Mouse (Mus musculus) cerebellum, adult 8-10 months (tissue): ENCODE results near the gene Igbp1.

Experiments
- DNase-seq: peaks from one replicate; pipeline ENCODE4 v3.0.0; 2022

The Igbp1 gene

GRCm38 (mm10) chrX:100494068-100494978, at the start of gene Igbp1:
Gene Igbp1, plus strand, starts transcription at chrX:100494291.
- DNase-seq, result peak; percentile 55

- DNase-seq, result no peak
Measured at GRCm38 (mm10) chrX:100468047-100468446, 26.0 kb upstream of the Igbp1 start.

DNA sequence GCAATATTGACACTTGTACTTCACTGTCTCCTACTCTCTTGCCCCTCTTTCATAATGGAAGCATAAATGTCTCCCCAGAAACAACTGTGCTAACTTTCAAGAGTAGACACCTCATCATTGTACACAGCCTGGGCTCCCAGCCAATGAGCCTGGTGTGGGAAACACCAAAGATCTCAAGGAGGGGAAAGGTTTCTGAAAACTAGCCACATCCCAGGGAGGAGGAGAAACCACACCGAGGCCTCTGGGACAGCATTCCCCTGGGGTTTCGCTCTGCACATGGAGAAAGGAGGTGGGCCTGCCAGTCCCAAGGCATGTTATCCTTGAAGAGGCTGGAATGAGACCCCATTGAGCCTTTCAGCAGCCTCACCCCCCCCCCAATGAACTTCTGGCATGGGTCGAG, 24.0 kb upstream of the Igbp1 start:
- DNase-seq, result no peak

DNA sequence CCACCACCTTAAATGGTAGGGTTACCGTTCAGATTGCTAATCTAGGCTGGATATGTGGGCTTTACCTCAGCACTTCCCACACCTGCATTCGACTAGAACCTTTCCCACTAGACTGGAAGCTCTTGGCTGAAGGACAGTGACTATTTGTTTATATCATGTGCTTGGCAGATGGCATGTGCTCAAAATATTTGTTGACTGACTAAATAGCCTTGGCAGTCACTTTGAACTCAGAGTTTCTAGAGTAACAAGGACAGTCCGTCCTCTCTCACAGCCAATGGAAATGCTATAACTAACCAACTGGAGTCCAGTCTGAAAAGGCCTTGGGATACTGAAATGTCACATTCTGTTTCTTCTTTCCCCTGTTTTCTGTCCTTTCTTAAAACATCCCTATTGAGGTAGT, 22.6 kb upstream of the Igbp1 start:
- no peak for DNase-seq

DNA sequence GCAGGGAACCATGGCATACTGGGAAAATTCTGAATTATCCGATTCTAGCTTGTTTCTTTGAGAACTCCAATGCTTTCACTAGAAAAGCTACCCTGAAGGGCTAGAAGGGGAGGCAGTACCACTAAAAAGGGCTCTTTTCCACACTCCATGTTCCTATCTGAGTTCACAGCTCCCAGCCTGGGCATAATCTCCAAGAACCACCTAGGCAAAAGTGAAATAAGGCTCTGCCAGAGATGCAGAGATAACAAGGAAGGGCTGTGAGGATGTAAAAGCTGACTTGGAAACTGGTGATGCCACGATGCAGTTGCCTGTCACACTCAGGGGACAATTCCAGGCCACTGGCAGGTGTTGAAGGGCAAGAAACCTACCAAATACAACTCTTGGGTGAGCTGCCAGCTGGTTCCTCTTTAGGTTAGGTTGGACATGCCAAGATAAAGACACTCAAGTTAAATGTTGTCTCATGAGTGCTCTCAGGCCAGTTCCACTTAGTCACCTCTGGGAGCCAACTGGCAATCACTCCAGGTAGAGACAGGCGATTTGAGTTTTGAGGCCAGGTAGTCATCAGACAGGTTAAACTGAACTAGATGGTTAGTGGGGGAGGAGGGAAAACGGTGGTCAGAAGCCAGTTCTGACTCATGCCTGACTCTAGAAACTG, 18.4 kb upstream of the Igbp1 start:
- DNase-seq, result no peak

DNA sequence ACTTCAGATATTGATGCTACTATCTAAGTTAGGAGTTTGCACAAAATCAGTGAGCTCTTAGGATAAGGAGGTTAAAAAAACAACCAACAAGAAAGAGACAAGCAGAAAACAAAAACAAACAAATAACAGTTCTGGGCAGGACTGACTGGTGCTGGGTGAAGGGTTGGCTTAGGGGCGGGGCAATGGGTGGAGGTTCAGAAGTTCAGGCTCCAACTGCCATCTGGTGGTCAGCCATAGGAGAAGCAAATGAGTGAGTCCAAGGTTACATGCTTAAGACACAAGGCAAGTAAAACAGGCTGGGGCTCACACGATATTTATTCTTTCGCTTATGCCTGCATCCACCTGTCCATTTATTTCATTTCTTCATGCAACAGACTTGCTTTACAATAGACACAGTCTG, 13.8 kb upstream of the Igbp1 start:
- peak; percentile 29 for DNase-seq

DNA sequence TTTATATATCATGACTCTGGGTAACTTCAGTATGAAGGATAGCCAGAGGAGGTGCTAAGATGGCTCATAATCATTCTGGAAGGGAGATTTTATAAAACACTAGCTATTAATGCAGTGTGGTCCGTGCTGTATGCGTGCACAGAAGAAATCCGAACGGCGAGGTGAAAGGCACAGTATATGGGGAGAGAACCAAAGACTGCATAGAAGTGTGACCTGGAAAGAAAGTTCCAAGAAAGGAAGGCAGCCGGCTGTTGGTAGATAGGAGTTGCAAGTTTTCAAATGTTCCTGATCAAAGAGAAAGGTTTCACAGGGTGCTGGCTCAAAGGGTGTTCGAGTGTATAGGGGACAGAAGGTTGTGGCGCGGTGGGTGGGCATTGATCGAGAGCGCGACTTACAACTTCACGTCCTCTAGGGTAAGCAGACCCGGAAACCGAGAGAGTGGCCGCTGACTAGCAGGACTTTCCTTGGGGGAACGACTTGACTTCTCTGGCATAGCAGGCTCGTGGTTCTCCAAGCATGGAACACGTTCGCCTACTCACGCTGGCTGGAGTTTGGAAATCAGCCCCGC, 507 bp upstream of the Igbp1 start:
- DNase-seq, result no peak

DNA sequence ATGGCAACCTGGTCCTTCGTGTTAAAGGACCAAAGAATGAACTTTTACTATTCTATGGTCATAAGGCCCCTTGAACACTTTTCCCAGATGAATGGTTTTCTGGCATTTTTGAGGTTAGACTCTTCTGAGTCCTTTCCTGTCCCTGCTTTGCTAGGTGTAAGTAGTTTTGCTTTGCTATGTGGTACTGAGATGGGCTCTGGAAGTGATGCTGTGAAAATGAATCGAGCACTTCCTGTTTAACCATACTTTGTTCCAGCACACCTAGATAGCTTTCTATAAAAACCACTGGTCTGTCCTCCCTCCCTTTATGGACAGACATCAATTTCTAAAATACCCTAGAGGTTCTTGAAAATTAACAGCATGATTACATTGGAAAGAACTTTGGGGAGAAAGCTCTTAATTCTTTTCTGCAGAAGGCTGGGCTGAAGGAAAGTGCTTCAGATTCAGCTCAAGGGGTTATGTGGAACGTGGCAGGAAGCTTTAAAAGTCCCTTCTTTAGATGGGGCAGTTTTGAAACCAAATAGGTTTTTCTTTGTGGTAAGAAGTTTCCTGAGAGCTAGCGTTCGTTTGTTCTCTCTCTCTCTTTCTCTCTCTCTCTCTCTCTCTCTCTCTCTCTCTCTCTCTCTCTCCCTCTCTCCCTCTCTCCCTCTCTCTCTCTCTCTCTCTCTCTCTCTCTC, 10.2 kb downstream of the Igbp1 start:
- DNase-seq, result no peak

GRCm38 (mm10) chrX:100508164-100508563, 14.1 kb downstream of the Igbp1 start:
- DNase-seq, result no peak

GRCm38 (mm10) chrX:100509921-100510320, 15.8 kb downstream of the Igbp1 start:
- no peak for DNase-seq

- DNase-seq, result no peak
Measured at GRCm38 (mm10) chrX:100516683-100517082, 22.6 kb downstream of the Igbp1 start.

DNA sequence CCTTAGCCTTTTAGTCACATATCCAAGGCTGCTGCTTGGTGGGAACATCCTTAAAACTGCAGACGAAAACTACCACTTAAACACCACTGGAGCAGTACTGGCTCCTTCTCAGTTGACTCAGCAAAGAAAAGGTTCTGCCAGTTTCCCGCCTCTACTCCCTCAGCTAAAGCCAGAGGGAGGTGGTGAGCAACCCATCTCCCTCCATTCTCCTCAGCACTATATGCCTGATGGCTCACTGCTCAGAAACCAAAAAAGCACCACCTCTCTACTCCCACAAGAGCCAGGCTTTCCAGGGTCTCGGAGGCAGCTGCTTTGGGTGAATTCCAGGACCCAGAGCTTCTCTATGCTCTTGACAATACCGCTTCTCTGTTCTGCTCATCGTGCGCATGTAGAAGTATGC, 23.5 kb downstream of the Igbp1 start:
- DNase-seq, result no peak

DNA sequence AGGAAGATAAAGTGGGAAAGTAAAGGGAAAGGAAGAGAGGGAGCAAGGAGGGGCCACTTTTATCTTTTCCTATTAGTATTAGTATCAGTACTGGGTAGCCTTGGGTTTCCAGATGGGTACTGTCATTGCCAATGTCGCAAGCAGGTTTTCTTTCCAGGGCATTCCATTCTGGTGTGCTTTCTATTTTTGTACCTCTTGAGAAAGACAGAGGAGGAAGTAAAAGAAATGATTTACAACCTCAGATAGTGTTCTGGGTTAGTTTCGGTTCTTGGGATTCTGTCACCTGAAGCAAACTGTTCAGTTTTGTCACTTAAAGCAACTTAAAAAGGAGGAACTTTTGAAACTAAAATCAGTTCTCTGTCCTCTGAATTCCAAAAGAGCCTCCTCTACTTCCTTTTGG, 24.4 kb downstream of the Igbp1 start:
- no peak for DNase-seq

DNA sequence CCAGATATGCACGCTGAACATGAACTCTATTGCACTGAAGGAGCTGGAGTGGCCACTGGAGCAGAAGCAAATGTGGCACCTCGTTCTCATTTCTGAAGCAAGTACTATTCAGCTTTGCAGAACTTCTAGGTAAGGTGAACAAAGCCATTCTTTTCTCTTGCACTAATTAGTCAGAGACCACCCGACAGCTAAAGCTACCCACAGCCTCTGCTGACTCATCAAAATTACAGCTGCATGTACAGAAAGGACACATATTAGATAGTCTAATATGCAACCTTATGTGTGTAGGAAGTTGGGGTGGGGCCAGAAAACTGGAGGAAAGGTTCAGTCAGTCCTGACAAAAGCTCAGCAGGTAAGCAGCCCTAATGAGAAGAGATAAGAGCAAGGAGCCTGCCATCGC, 30.4 kb downstream of the Igbp1 start, which contains the start of gene Dgat2l6:
Dgat2l6 (plus strand) TSS at position 368 of the 400 bp plus-strand sequence.
- no peak for DNase-seq

DNA sequence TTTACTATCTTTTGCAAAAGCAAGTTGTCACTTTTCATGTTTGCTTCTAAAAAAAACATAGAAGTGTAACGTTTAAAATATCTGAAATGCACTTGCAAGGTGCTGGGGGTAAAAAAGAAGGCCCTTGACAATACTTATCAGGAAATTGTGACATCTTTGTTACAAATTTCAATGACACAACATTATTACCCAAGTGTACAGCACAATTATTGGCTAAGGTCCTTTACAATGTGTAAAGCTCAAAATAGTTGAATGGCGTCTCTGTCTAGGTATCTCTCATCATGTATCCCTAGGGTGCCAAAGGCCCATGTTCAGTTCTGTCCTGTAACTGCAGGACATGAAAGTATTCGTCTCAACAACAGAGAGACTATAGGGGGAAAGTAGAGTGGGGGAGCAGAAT, 61.9 kb downstream of the Igbp1 start:
- no peak for DNase-seq

- no peak for DNase-seq
Measured at GRCm38 (mm10) chrX:100565696-100566095, 71.6 kb downstream of the Igbp1 start.
